In the genomic region with DNA sequence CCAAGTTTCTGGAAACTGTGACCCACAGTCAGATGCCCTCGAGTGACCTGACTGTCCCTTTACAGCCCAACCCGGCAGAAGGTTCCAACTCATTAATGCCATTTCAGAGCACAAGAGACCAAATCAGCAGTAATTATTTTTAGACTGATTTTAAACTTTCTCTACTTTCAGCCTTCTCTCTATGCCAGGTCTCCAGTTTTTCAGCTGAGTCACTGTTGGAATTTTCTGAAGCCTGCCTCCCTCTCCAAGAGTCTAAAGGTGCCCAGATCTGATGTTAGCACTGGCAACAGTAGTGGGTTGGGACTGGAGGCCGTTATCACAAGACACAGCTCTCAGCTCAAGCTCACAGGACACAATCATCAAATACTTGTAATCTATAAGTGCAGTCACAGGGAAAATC, we compare ENCODE assay signal across 23 mouse cellular contexts. TPM values are rescaled to one million over a fixed set of nuclear protein-coding genes. Genes with fewer than 3 reads are reported as not detected.
A peak's percentile ranks its signal among the peaks of the same experiment; 100 is the strongest.
DNase-seq lines count a peak whose midpoint lies in the region; ATAC-seq and TF ChIP-seq lines count a peak whose summit lies in the region.
"Had no signal": no experiment of that assay in that cellular context is flagged by ENCODE, and none has a peak within 500 bp of the region (broad histone marks: within the 10 kb centered on the region; RNA-seq: fewer than 3 reads in every experiment).

No protein-coding gene starts in this region.

- no peaks in the 10 kb centered on the region for H3K36me3 ChIP-seq in midbrain, embryonic 14.5 days (ENCODE audit: control insufficient read depth, insufficient read depth, low read length)
- H3K36me3 ChIP-seq: embryonic facial prominence, embryonic 12.5 days; heart, embryonic 15.5 days; intestine, embryonic 15.5 days had no signal

- peaks cover 6% of the 10 kb centered on the region; the same call in 1 of the 2 replicates for H3K4me1 ChIP-seq in cortical plate, adult 2 months (ENCODE audit: control insufficient read depth, insufficient read depth, low read length)
- peaks cover 8% of the 10 kb centered on the region; the same call in 1 of the 2 replicates for H3K4me1 ChIP-seq in midbrain, embryonic 14.5 days (ENCODE audit: control insufficient read depth, insufficient read depth, low read length)
- H3K4me1 ChIP-seq: intestine, embryonic 15.5 days had no signal

- peak overlapping the region; percentile 85 for H3K27ac ChIP-seq in gastrocnemius, adult 2 months
- peak overlapping the region; percentile 21; the same call in 1 of the 2 replicates for H3K27ac ChIP-seq in cortical plate, adult 2 months (ENCODE audit: insufficient read depth, low read length)
- H3K27ac ChIP-seq in midbrain, embryonic 14.5 days (replicated peaks; ENCODE audit: low read depth, low read length), result no peak overlapping the region
- H3K27ac ChIP-seq: embryonic facial prominence, embryonic 12.5 days; forebrain, embryonic 13.5 days; heart, embryonic 15.5 days; hindbrain, embryonic 14.5 days; intestine, embryonic 15.5 days had no signal

- no peak overlapping the region for H3K9ac ChIP-seq in midbrain, embryonic 14.5 days (replicated peaks; ENCODE audit: low read length)
- H3K9ac ChIP-seq: embryonic facial prominence, embryonic 12.5 days; forebrain, embryonic 13.5 days; forebrain, postnatal 0 days; heart, embryonic 15.5 days; hindbrain, embryonic 14.5 days; intestine, embryonic 15.5 days had no signal

- DNase-seq in gastrocnemius, adult 2 months, result peak; percentile 57
- DNase-seq in gastrocnemius, postnatal 14 days, result no peak
- peak; percentile 24 for DNase-seq in kidney, adult 9 months
- no peak for DNase-seq in kidney, postnatal 4 days
- DNase-seq in Muller cell, postnatal 12 days (ENCODE audit: inconsistent ontology term), result peak; percentile 66
- DNase-seq in right cerebral cortex, postnatal 36 days (ENCODE audit: low spot score in 2 of 2), result no peak
- no peak for DNase-seq in midbrain, embryonic 14.5 days
- DNase-seq: adrenal gland, adult 2 months; adrenal gland, postnatal 25 days; cerebellum, adult 2 months; cerebellum, postnatal 10 days; embryo, embryonic 11 days; forebrain, postnatal 0 days; gastrocnemius, postnatal 10 days; heart, adult 18-20 months; heart, postnatal 14 days had no signal

- no peak for ATAC-seq in midbrain, embryonic 14.5 days (ENCODE audit: low FRiP score, low TSS enrichment)
- ATAC-seq: forebrain, embryonic 13.5 days; forebrain, postnatal 0 days; intestine, embryonic 15.5 days had no signal

- TF ChIP-seq CTCF in gastrocnemius, adult 2 months (IDR thresholded peaks at IDR 0.05), result no peak
- TF ChIP-seq CTCF in cortical plate, adult 2 months (IDR thresholded peaks at IDR 0.05; ENCODE audit: extremely low read depth, insufficient read depth, low read length), result no peak

- no peaks in the 10 kb centered on the region for H3K27me3 ChIP-seq in midbrain, embryonic 14.5 days (ENCODE audit: control insufficient read depth, insufficient read depth, low read length)
- H3K27me3 ChIP-seq: embryonic facial prominence, embryonic 12.5 days; forebrain, embryonic 13.5 days had no signal

- intact Hi-C loops in gastrocnemius, adult 2 months (cut with DNase I), result loop anchor here (5.0 kb wide), 1 partner anchor 84 kb away; no protein-coding TSS in a partner anchor
- intact Hi-C loops in gastrocnemius, postnatal 14 days (cut with DNase I; ENCODE audit: low total_unique reads), result no loop called here

- TF ChIP-seq POLR2A in cortical plate, adult 2 months (IDR thresholded peaks at IDR 0.05; ENCODE audit: extremely low read depth, insufficient read depth, low read length), result no peak

- no peak overlapping the region for H3K4me3 ChIP-seq in gastrocnemius, adult 2 months
- H3K4me3 ChIP-seq in cortical plate, adult 2 months (ENCODE audit: insufficient read depth, low read length), result no peak overlapping the region
- no peak overlapping the region for H3K4me3 ChIP-seq in midbrain, embryonic 14.5 days (replicated peaks; ENCODE audit: low read depth, low read length)
- H3K4me3 ChIP-seq: embryonic facial prominence, embryonic 12.5 days; forebrain, embryonic 13.5 days; heart, embryonic 15.5 days; intestine, embryonic 15.5 days had no signal

- no peaks in the 10 kb centered on the region for H3K9me3 ChIP-seq in midbrain, embryonic 14.5 days (ENCODE audit: control insufficient read depth, low read length)
- H3K9me3 ChIP-seq: embryonic facial prominence, embryonic 12.5 days; forebrain, embryonic 13.5 days; heart, embryonic 15.5 days; intestine, embryonic 15.5 days had no signal

- WGBS in midbrain, embryonic 14.5 days, result 73% methylated on average over 3 of the region's 3 CpGs

- H3K4me2 ChIP-seq in midbrain, embryonic 14.5 days (ENCODE audit: low read length), result no peak overlapping the region
- H3K4me2 ChIP-seq: embryonic facial prominence, embryonic 12.5 days; forebrain, embryonic 13.5 days; heart, embryonic 11.5 days; heart, embryonic 15.5 days; hindbrain, embryonic 14.5 days; intestine, embryonic 15.5 days had no signal

RNA-seq across cellular contexts. Expression of a gene that starts 22.9 kb away (rescaled TPM):
- total RNA-seq in gastrocnemius, adult 2 months (2021), result 100 to 1,000 TPM; 725 to 864 TPM
- 1,000 to 10,000 TPM in 1 of 2 experiments, 100 to 1,000 TPM in 1; 890 to 1,010 TPM for total RNA-seq in gastrocnemius, postnatal 14 days (2021)
- 862 and 880 TPM in 2 replicates for polyA plus RNA-seq in cortical plate, adult 2 months (2012; rRNA removed)
- 695 and 865 TPM in 2 replicates for polyA plus RNA-seq in midbrain, embryonic 14.5 days (2014; fragmentation: Nextera tagmentation; extraction: Ambion mirVana)

Comparison
In these comparisons a context has a peak if more than half of its experiments do, and no peak if none do; other contexts are left out.
1. DNase-seq: peak in gastrocnemius, adult 2 months (single experiment), kidney, adult 9 months (single experiment) and Muller cell, postnatal 12 days (single experiment); none in gastrocnemius, postnatal 14 days (single experiment), kidney, postnatal 4 days (0 of 2), right cerebral cortex, postnatal 36 days (0 of 2) and midbrain, embryonic 14.5 days (single experiment).